Mouse (Mus musculus) embryonic facial prominence, embryonic 15.5 days (tissue): ENCODE measurements around the gene C1qb. TPM values are rescaled to one million over a fixed set of nuclear protein-coding genes. Genes with fewer than 3 reads are reported as not detected.

Experiments used
- ATAC-seq: fragments of 200-750 bp; cut with Nextera tagmentation; 2 replicates; pipeline ENCODE4 v1.8.0; 2017; ENCODE audit warnings: low read depth, moderate TSS enrichment; ENCODE audit not compliant: insufficient number of reproducible peaks, low FRiP score, low TSS enrichment
- H3K27ac ChIP-seq: fragments of 300-500 bp; sonication (generic); replicated peaks from 2 replicates; pipeline ENCODE4 v1.5.1; 2015; ENCODE audit warnings: mild to moderate bottlenecking, inconsistent platforms
- H3K27me3 ChIP-seq: fragments of 300-500 bp; sonication (generic); 2 replicates; pipeline ENCODE4 v1.6.1; 2015; ENCODE audit warnings: inconsistent platforms
- H3K36me3 ChIP-seq: fragments of 300-500 bp; sonication (generic); 2 replicates; pipeline ENCODE4 v1.6.1; 2015; ENCODE audit warnings: mild to moderate bottlenecking, inconsistent platforms
- H3K4me1 ChIP-seq: fragments of 300-500 bp; sonication (generic); 2 replicates; pipeline ENCODE4 v1.6.1; 2015; ENCODE audit warnings: inconsistent platforms
- H3K4me2 ChIP-seq: fragments of 300-500 bp; sonication (generic); replicated peaks from 2 replicates; pipeline ENCODE4 v1.6.1; 2015; ENCODE audit warnings: mild to moderate bottlenecking, inconsistent platforms
- H3K4me3 ChIP-seq: fragments of 300-500 bp; sonication (generic); replicated peaks from 2 replicates; pipeline ENCODE4 v1.5.1; 2015; ENCODE audit warnings: mild to moderate bottlenecking, inconsistent platforms
- H3K9ac ChIP-seq: fragments of 300-500 bp; sonication (generic); 2 replicates; pipeline ENCODE4 v1.6.1; 2015; ENCODE audit warnings: inconsistent platforms
- H3K9me3 ChIP-seq: fragments of 300-500 bp; sonication (generic); replicated peaks from 2 replicates; pipeline ENCODE4 v1.6.1; 2016; ENCODE audit warnings: inconsistent platforms
- WGBS: fragments of 180-500 bp; shearing (Covaris S2); methylation state at CpG from one replicate; pipeline ENCODE4 v1.1.7; 2015; 5-methylcytosine and 5-hydroxymethylcytosine counted together
- polyA plus RNA-seq: library from polyadenylated mRNA; unstranded; fragments of >200 nt; fragmentation: Nextera tagmentation; extraction: Ambion mirVana; gene quantifications from 2 replicates; pipeline ENCODE4 v1.2.1, GENCODE M21; 2015

C1qb gene
- polyA plus RNA-seq, 1 experiment from 2014 or later = 86.5 TPM

DNA sequence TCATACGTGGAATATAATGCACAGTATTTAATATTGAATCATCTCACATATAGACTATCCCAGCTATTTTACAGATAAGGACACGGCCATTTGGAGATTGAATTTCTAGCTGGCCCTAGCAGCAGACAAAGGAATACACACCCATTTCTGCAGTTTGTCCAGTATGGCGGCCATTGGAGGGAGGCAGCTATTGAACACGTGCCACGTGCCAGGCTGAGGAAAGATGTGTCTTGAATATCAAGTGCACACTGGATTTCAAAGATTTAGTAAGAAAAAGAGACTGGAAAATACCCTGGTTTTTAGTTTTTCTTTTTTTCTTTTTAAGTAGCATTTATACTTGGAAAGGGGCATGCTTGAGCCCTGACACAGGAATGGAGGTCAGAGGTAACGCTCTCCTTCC lies 38.8 kb downstream of the C1qb start:
- ATAC-seq = no peak
- no peak overlapping the region for H3K4me2 ChIP-seq
- no peaks in the 10 kb centered on the region for H3K36me3 ChIP-seq
- no peak overlapping the region for H3K4me3 ChIP-seq
- WGBS = 74% methylated on average over 6 of the region's 6 CpGs
- no peaks in the 10 kb centered on the region for H3K9me3 ChIP-seq
- 0 out of 2 replicates have a peak, but pooled peaks cover 5% of the 10 kb centered on the region for H3K27me3 ChIP-seq
- no peaks in the 10 kb centered on the region for H3K4me1 ChIP-seq
- no peak overlapping the region for H3K27ac ChIP-seq
- H3K9ac ChIP-seq = no peak overlapping the region

DNA sequence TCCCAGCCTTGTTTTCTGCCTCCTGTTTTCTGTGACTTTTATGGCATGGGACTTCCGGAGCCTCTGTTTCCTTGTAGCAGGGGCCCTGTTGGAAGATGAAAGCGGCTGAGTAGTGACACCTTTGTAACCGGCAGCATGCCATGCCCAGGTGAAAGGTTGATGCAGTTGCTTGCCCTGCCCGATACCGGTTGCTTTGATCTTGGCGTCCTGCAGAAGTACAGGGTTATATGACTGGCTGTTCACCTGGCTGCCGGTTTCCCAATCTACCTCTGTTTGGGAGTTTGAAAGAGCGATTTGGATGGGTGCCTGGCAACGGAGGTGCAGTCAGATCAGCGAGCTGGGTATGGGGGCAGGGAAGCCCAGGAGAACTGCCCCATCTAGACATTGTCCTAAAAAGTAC lies 43.2 kb downstream of the C1qb start:
- Histone ChIP-seq H3K4me1 (peaks cover 3% of the 10 kb centered on the region; the same call in 1 of the 2 replicates), H3K9me3 (no peaks in the 10 kb centered on the region), H3K9ac (no peak overlapping the region), H3K36me3 (no peaks in the 10 kb centered on the region), H3K4me3 (no peak overlapping the region), H3K27me3 (peaks cover 8% of the 10 kb centered on the region), H3K4me2 (no peak overlapping the region), H3K27ac (no peak overlapping the region)
- no peak for ATAC-seq
- WGBS = 79% methylated on average over 10 of the region's 10 CpGs

DNA sequence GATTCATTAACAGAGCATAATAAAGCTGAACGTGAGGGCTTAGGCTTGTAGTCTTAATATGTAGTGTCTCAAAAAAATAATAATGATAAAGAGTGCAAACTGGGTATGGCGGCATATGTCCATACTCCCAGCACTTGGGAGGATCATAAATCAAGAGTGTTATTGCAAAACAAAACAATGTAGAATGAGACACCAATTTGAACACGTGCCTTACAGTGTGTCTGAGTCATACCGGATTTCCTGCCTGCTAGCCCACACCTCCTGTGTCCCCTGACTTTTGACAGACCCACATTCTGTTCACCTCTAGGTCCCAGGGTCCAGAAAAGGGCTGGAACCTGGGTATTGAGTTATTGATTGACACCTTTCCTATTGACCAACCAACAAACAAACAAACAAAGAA lies 44.0 kb downstream of the C1qb start:
- Histone ChIP-seq H3K4me3 (no peak overlapping the region), H3K4me1 (peaks cover 6% of the 10 kb centered on the region), H3K27me3 (peaks cover 8% of the 10 kb centered on the region), H3K27ac (no peak overlapping the region), H3K9me3 (no peaks in the 10 kb centered on the region), H3K9ac (no peak overlapping the region), H3K36me3 (no peaks in the 10 kb centered on the region), H3K4me2 (no peak overlapping the region)
- no peak for ATAC-seq
- 77% methylated on average over 4 of the region's 4 CpGs for WGBS

DNA sequence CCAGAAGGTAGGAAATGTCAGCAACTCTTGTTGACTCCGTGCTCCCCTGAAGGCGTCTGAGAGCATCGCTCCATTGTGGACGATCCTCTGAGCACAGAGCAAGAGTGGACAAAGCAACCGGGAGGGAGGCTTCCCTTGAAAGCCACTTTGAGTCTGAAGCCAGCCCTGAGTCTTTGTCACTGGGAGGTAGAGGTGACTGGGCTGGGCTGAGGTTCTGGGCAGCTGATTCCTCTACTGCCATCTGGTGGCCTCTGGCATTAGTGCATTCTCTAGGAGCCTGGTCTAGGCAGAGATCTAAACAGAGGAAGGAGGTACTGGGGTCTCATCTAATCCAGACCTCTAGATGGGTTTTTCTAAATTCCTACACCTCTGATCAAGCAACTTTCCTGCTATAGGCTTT lies 44.9 kb downstream of the C1qb start:
- no peaks in the 10 kb centered on the region for H3K36me3 ChIP-seq
- peaks cover 8% of the 10 kb centered on the region for H3K27me3 ChIP-seq
- H3K27ac ChIP-seq = no peak overlapping the region
- H3K4me2 ChIP-seq = no peak overlapping the region
- no peak for ATAC-seq
- WGBS = 9% methylated on average over 5 of the region's 5 CpGs
- no peak overlapping the region for H3K4me3 ChIP-seq
- no peaks in the 10 kb centered on the region for H3K9me3 ChIP-seq
- no peak overlapping the region for H3K9ac ChIP-seq
- H3K4me1 ChIP-seq = peaks cover 16% of the 10 kb centered on the region

DNA sequence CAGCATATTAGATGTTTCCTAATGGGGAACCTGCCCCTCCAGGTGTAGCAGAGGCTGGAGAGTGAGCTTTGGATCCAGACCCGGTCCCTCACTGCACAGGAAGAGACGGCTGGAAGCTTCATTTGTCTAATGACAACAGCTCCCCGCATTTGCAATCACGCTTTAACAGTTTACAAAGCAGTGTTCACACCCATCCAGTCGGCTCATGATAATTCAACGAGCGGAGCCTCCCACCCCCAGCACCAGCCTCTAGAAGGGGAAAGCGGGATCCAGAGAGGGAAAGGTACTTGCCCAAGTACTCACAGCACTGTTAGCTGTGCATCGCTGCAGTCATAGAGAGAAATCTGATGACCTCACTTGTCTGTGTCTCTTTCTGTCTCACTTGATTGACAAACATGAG lies 47.5 kb downstream of the C1qb start:
- WGBS = 68% methylated on average over 9 of the region's 9 CpGs
- Histone ChIP-seq H3K36me3 (no peaks in the 10 kb centered on the region), H3K27me3 (peaks cover 3% of the 10 kb centered on the region), H3K9ac (no peak overlapping the region), H3K4me3 (no peak overlapping the region), H3K4me1 (peaks cover 36% of the 10 kb centered on the region), H3K4me2 (no peak overlapping the region), H3K9me3 (no peaks in the 10 kb centered on the region), H3K27ac (no peak overlapping the region)
- no peak for ATAC-seq

DNA sequence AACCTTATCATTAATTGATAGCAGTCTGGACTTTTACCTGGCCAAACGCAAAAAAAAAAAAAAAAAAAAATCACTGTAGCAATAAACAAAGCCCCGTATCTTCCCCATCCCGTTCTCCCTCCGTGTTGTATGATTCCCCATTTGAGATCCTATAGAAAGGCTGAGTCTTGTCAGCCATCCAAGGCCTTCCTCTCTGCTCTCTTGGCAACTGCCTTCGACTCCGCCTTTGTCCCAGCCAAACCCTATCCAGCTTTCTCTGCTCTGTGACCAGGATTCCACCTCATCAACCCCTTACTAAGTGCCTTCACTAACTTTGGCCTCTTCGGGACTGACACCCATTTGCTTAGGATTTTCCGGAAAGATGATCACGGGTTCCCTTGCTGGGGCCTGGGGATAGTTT lies 48.0 kb downstream of the C1qb start:
- WGBS = 73% methylated on average over 9 of the region's 9 CpGs

DNA sequence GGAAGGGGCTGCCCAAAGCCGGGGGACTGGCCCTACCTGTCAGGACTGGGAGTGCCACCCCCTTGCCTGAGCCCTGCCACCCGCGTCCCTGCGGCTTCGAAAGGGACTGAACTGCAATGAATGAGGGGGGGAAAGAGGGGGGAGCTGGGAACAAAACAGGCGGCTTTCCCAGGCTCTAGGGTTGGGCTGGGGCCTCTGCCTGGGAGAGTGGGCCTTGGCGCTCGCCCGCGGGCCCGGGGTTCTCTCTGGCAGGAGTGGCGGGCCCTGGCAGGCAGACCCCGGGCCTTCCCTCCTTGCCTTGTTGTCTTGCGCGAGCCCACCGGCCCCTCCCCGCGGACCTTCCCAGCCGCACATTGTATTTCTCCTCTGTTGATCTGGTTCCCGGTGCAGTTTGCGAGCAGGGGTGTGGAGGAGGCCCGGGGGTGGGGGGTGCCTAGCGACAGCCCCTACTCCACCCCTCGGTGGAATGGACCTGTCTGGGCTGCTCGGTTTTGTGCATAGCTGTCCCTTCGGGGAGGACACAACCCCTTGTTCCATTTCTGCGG lies 49.5 kb downstream of the C1qb start:
- no peaks in the 10 kb centered on the region for H3K36me3 ChIP-seq
- H3K27me3 ChIP-seq = peaks cover 7% of the 10 kb centered on the region
- H3K9ac ChIP-seq = peak overlapping the region; percentile 68
- peak overlapping the region; percentile 95 for H3K27ac ChIP-seq
- H3K4me1 ChIP-seq = peaks cover 55% of the 10 kb centered on the region
- peak; percentile 27 for ATAC-seq
- peak overlapping the region; percentile 67 for H3K4me3 ChIP-seq
- peak overlapping the region; percentile 96 for H3K4me2 ChIP-seq
- no peaks in the 10 kb centered on the region for H3K9me3 ChIP-seq
- under 1% methylated on average over 26 of the region's 27 CpGs for WGBS

More for the DNA sequence above, 48.0 kb downstream of the C1qb start:
- Histone ChIP-seq H3K9ac (no peak overlapping the region), H3K36me3 (no peaks in the 10 kb centered on the region), H3K4me2 (no peak overlapping the region), H3K27me3 (peaks cover 3% of the 10 kb centered on the region), H3K4me3 (no peak overlapping the region), H3K4me1 (peaks cover 40% of the 10 kb centered on the region), H3K27ac (no peak overlapping the region), H3K9me3 (no peaks in the 10 kb centered on the region)
- no peak for ATAC-seq

DNA sequence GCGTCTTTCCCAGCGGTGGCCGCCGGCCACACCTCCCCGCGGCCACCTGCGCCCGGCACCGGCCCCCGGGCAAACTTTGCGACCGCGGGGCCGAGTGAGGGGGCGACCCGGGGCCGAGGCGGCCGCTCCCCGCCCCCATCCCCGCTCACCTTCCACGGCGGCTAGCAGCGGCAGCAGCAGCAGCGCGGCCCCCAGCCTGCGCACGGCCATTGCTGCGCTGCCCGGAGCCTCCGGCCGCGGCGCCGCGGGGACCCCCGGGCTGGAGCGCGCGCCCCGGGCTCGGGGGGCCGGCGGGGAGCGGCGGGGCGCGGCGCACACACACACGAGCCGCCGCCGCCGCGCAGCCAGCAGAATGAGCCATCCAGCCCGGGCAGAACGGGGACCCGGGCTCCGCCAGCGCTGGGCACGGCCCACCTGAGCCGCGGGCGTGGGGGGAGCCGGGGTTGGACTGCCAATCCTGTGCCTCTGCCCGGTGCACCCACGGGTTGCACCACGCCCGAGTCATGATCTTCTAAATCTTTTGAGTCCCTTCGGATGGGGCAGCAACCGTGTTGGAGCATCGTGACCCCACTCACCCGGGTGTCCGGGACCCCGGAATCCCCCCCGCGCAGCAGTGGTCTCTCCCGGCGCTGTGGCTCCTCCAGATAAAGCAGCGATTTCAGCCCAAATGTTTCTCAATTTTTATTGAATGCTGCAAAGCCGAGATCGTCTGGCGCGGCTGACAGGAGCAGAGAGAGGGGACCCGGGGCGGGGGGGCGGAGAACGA lies 50.2 kb downstream of the C1qb start, which contains the start of gene Ephb2:
Gene Ephb2 (minus strand): TSS at position 368 of the 766 bp plus-strand sequence.
- ATAC-seq = peak; percentile 78
- Histone ChIP-seq H3K36me3 (no peaks in the 10 kb centered on the region), H3K4me2 (peak within 1 kb of the TSS; percentile 96), H3K27me3 (peaks cover 8% of the 10 kb centered on the region), H3K4me3 (peak within 1 kb of the TSS; percentile 67), H3K4me1 (peaks cover 55% of the 10 kb centered on the region), H3K9ac (peak within 1 kb of the TSS; percentile 68), H3K27ac (peak within 1 kb of the TSS; percentile 95), H3K9me3 (no peaks in the 10 kb centered on the region)
- under 1% methylated on average over 88 of the region's 88 CpGs for WGBS

DNA sequence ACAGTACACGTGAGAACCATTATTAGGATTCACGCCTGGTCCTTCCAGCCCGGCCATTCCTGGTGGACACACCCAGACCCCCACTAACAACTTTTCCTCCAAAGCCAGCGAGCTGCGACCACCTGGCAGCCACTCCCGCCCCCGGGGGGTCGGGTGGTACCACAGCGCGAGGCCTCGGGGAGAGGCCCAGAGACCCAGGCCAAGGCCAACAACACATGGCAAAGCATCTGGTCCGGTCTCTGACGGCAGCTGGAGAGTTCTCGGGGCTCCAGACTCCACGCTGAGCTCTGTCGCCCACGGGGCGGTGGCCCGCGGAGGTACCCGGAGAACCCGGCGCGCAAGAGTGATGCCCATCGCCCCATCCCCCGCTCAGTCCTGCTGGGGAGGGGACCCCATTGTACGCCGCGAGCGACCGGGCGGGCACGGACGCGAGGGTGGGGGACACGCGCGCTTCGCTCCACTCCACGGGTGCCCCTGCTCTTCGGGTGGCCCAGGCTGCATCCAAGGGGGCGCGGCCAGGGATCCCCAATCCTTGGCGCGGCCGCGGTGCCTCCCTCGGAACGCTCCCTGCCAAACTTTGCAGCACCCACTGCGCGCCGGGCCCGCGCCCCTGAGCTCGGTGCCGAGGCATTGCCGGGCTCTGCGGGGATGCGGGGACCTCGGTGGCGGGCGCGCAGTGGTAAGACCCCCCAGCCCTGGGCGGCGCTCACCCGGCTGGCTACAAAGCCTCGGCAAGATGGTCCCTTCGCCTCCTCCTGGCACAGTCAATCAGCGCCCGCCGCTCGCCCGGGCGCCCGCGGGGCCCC lies 51.0 kb downstream of the C1qb start:
- under 1% methylated on average over 72 of the region's 76 CpGs for WGBS
- Histone ChIP-seq H3K4me1 (peaks cover 62% of the 10 kb centered on the region), H3K27ac (peak overlapping the region; percentile 95), H3K4me2 (peak overlapping the region; percentile 96), H3K4me3 (peak overlapping the region; percentile 67), H3K36me3 (no peaks in the 10 kb centered on the region), H3K9ac (peak overlapping the region; percentile 68), H3K9me3 (no peaks in the 10 kb centered on the region), H3K27me3 (peaks cover 8% of the 10 kb centered on the region)
- ATAC-seq = no peak

DNA sequence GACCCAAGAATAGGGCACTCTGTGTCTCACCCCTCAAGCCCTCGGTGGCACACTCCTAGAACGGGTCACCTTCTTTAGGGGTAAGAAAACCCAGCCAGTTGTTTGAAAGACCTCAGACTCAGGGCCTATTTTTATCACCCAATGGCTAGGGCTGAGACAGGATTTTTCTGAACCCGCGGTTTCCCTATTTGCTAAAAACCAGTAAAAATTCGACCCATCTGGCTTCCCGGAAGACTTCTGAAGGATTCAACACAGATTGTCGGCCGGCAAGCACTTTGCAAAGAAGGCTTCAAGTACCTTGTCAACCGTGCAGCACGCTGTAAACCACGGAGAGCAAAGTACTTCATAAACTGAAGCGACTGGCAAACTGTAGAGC lies 51.6 kb downstream of the C1qb start:
- Histone ChIP-seq H3K36me3 (no peaks in the 10 kb centered on the region), H3K27ac (peak overlapping the region; percentile 95), H3K9me3 (no peaks in the 10 kb centered on the region), H3K4me1 (peaks cover 68% of the 10 kb centered on the region), H3K9ac (no peak overlapping the region), H3K4me2 (peak overlapping the region; percentile 96), H3K4me3 (peak overlapping the region; percentile 67), H3K27me3 (peaks cover 8% of the 10 kb centered on the region)
- no peak for ATAC-seq
- 6% methylated on average over 12 of the region's 12 CpGs for WGBS

DNA sequence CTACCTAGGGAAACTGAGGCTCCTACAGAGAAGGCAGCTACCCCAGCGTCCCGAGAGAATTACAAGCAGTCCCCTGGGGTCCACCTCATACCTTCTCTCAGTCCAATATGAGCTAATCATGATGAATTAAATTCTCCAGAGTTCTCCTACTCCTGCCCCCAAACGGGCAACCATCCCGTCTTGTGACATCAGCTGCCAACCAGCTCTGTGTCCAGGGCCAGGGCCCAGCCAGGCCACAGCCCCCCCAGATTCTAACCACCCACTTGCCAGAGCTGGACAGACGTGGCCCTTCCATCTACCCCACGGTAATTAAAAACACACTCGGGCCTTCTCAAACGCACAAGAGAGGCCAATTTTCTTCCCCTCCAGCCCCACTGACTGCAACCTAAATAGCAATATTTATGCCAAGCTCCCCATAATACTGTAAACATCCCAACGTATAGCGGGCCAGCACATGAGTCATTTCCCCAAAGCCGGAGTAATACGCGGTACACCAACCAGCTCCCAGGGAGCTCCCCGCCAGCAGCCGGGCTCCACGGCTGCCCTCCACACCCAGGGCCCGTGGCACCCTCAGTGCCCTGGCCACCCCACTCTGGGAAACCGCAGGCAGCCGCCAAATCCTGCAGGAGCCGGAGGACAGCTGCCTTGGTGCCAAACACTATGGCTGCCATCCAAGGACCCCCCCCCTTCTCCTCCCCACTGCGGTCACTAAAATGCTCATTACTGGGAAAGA lies 52.2 kb downstream of the C1qb start:
- peak; percentile 65; the same call in 1 of the 2 replicates for ATAC-seq
- H3K4me3 ChIP-seq = peak overlapping the region; percentile 67
- peak overlapping the region; percentile 95 for H3K27ac ChIP-seq
- 26% methylated on average over 21 of the region's 21 CpGs for WGBS
- H3K36me3 ChIP-seq = no peaks in the 10 kb centered on the region
- peak overlapping the region; percentile 96 for H3K4me2 ChIP-seq
- H3K9me3 ChIP-seq = no peaks in the 10 kb centered on the region
- peaks cover 75% of the 10 kb centered on the region for H3K4me1 ChIP-seq
- no peak overlapping the region for H3K9ac ChIP-seq
- H3K27me3 ChIP-seq = peaks cover 8% of the 10 kb centered on the region; the same call in 1 of the 2 replicates
